Mouse (Mus musculus) heart, postnatal 0 days (tissue): ENCODE data around the gene Tle6. TPM values are rescaled to one million over a fixed set of nuclear protein-coding genes. Genes with fewer than 3 reads are reported as not detected.

ENCODE experiments used
- ATAC-seq: fragments of 200-750 bp; cut with Nextera tagmentation; 2 replicates; pipeline ENCODE4 v1.8.0; 2017; ENCODE audit warnings: low read depth, moderate number of reproducible peaks, moderate library complexity; ENCODE audit not compliant: insufficient read depth
- DNase-seq: peaks from one replicate; pipeline ENCODE4 v3.0.0-alpha.2; 2016; ENCODE audit warnings: low spot score
- H3K27ac ChIP-seq: fragments of 300-500 bp; sonication (generic); 2 replicates; pipeline ENCODE4 v1.5.1; 2014; ENCODE audit warnings: low read depth, mild to moderate bottlenecking
- H3K27me3 ChIP-seq: fragments of 300-500 bp; sonication (generic); 2 replicates; pipeline ENCODE4 v1.6.1; 2014; ENCODE audit warnings: low read length, mixed read lengths; ENCODE audit not compliant: control insufficient read depth, insufficient read depth
- H3K36me3 ChIP-seq: fragments of 300-500 bp; sonication (generic); replicated peaks from 2 replicates; pipeline ENCODE4 v1.6.1; 2014; ENCODE audit warnings: low read length, mixed read lengths; ENCODE audit not compliant: control insufficient read depth, insufficient read depth
- H3K4me1 ChIP-seq: fragments of 300-500 bp; sonication (generic); 2 replicates; pipeline ENCODE4 v1.6.1; 2014; ENCODE audit warnings: antibody characterized with exemption; ENCODE audit not compliant: control insufficient read depth, insufficient read depth
- H3K4me2 ChIP-seq: fragments of 300-500 bp; sonication (generic); 2 replicates; pipeline ENCODE4 v1.6.1; 2014; ENCODE audit warnings: low read depth, mild to moderate bottlenecking, low read length, moderate library complexity
- H3K4me3 ChIP-seq: fragments of 300-500 bp; sonication (generic); 2 replicates; pipeline ENCODE4 v1.5.1; 2014; ENCODE audit warnings: low read depth, low read length
- H3K9ac ChIP-seq: fragments of 300-500 bp; sonication (generic); replicated peaks from 2 replicates; pipeline ENCODE4 v1.6.1; 2014; ENCODE audit warnings: low read depth, low read length, mixed read lengths
- H3K9me3 ChIP-seq: fragments of 300-500 bp; sonication (generic); replicated peaks from 2 replicates; pipeline ENCODE4 v1.6.1; 2016; ENCODE audit warnings: low read length; ENCODE audit not compliant: control insufficient read depth
- CTCF ChIP-seq: IDR thresholded peaks from 2 replicates; pipeline ENCODE4 v1.5.1; 2016; ENCODE audit warnings: antibody characterized with exemption, control low read depth, low read depth
- EP300 ChIP-seq: IDR thresholded peaks from 2 replicates; pipeline ENCODE4 v1.6.1; 2016; ENCODE audit warnings: antibody characterized with exemption, low read depth
- WGBS: fragments of 180-500 bp; shearing (Covaris S2); extraction: QIAGEN DNeasy Blood & Tissue Kit; methylation state at CpG from one replicate; pipeline ENCODE4 v1.1.7; 2014; 5-methylcytosine and 5-hydroxymethylcytosine counted together
- polyA plus RNA-seq: library from polyadenylated mRNA; unstranded; fragments of >200 nt; fragmentation: Nextera tagmentation; extraction: Ambion mirVana; gene quantifications from 2 replicates; pipeline ENCODE4 v1.2.1, GENCODE M21; 2015
- total RNA-seq: library from RNA; depleted of rRNA; stranded (reverse); fragments of >200 nt; gene quantifications from 2 replicates; pipeline ENCODE4 v1.2.3, GENCODE M21; 2014; ENCODE audit warnings: low replicate concordance

Gene Tle6
- total and polyA plus RNA-seq, 2 experiments from 2014 or later, result 18.6 to 19.3 TPM

DNA sequence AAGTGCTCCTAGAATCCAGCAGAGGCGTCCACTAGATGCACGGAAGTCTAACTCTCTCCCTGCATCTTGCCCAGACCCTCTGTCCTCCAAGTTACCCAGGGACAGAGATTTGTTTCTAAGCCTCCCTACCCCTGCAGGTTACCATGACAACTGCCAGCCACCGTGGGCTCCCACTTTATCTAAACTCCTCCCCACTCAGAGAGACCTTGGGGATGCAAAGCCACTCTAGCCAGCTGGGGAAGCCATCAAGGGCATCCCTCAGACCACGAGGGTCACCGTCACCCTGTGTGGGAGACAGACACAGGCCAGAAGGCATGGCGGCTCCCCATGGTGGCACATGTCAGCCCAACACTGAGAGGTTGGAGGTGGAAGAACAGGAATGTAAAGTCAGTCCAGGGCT, 17.5 kb downstream of the Tle6 start:
- Histone ChIP-seq H3K9ac (no peak overlapping the region), H3K4me3 (no peak overlapping the region), H3K9me3 (no peaks in the 10 kb centered on the region), H3K27ac (no peak overlapping the region), H3K4me1 (0 out of 2 replicates have a peak, but pooled peaks cover 3% of the 10 kb centered on the region), H3K27me3 (no peaks in the 10 kb centered on the region), H3K4me2 (no peak overlapping the region), H3K36me3 (peaks cover 17% of the 10 kb centered on the region)
- DNase-seq (no peak), ATAC-seq (no peak)
- TF ChIP-seq EP300, result no peak
- TF ChIP-seq CTCF, result no peak
- 60% methylated on average over 6 of the region's 6 CpGs for WGBS

DNA sequence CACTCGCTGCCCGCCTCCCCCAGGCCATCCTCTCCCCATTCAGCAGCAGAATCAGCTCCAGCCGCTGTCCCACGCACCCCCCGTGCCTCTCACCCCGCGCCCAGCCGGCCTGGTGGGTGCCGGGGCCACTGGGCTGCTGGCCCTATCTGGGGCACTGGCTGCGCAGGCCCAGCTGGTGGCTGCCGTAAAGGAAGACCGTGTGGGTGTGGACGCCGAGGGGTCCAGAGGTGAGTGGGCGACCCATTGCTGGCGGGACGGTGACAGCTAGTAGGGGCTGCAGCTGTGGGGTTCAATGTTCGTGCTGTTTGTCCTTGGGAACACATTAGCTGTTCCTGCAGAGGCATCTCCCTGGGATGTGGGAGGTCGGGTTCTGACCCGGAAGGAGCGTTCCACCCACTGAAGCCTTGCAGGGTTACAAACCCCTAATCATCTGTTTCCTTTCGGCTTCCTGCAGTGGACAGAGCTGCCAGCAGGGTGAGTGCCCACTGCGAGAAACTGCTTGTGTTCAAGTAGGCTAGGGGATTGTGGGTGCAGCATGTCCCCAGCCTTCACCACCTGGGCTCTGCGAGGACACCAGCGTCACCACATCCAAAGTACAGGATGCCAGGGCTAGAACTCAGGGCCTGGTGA, 20.3 kb downstream of the Tle6 start:
- 52% methylated on average over 25 of the region's 25 CpGs for WGBS
- Histone ChIP-seq H3K27ac (no peak overlapping the region), H3K36me3 (peaks cover 6% of the 10 kb centered on the region; the same call in 1 of the 2 replicates), H3K4me3 (no peak overlapping the region), H3K9me3 (no peaks in the 10 kb centered on the region), H3K27me3 (no peaks in the 10 kb centered on the region), H3K4me2 (no peak overlapping the region), H3K9ac (no peak overlapping the region), H3K4me1 (peaks cover 5% of the 10 kb centered on the region; the same call in 1 of the 2 replicates)
- ATAC-seq, result no peak
- TF ChIP-seq CTCF (peak; percentile 28; the same call in 1 of the 2 replicates), EP300 (no peak)
- DNase-seq, result no peak

DNA sequence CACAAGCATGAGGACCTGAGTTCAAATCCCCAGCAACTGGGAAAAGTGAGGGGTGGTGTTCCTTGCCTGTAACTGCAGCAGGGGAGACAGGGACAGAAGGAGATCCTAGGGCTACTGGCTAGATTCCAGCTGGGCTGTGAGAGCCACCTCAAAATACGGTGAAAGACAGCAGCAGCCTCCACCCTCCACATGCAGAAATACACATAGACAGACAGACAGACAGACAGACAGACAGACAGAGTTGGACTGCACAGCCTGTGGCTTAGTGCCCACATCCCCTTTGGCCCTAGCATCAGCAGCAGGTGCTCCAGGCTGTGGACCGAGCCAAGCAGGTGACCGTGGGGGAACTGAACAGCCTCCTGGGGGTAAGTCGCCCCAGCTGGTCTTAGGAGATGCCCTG, 20.9 kb downstream of the Tle6 start:
- H3K27me3 ChIP-seq, result no peaks in the 10 kb centered on the region
- H3K9me3 ChIP-seq, result no peaks in the 10 kb centered on the region
- ATAC-seq, result no peak
- TF ChIP-seq EP300 (no peak), CTCF (no peak)
- H3K27ac ChIP-seq, result no peak overlapping the region
- no peak overlapping the region for H3K9ac ChIP-seq
- peaks cover 6% of the 10 kb centered on the region; the same call in 1 of the 2 replicates for H3K36me3 ChIP-seq
- H3K4me2 ChIP-seq, result no peak overlapping the region
- H3K4me1 ChIP-seq, result peaks cover 9% of the 10 kb centered on the region; the same call in 1 of the 2 replicates
- no peak for DNase-seq
- WGBS, result 63% methylated on average over 4 of the region's 4 CpGs
- no peak overlapping the region for H3K4me3 ChIP-seq

- Histone ChIP-seq H3K27ac (no peak overlapping the region), H3K4me2 (peak overlapping the region; percentile 79), H3K9me3 (no peaks in the 10 kb centered on the region), H3K36me3 (no peaks in the 10 kb centered on the region; the same call in 1 of the 2 replicates), H3K4me1 (peaks cover 19% of the 10 kb centered on the region), H3K27me3 (no peaks in the 10 kb centered on the region), H3K4me3 (peak overlapping the region; percentile 70), H3K9ac (peak overlapping the region; percentile 62)
- ATAC-seq, result no peak
- no peak for TF ChIP-seq CTCF
- TF ChIP-seq EP300, result no peak
- WGBS, result 4% methylated on average over 6 of the region's 6 CpGs
- no peak for DNase-seq
These were observed 25.2 kb downstream of the Tle6 start for GRCm38 (mm10) chr10:81575695-81576094.

DNA sequence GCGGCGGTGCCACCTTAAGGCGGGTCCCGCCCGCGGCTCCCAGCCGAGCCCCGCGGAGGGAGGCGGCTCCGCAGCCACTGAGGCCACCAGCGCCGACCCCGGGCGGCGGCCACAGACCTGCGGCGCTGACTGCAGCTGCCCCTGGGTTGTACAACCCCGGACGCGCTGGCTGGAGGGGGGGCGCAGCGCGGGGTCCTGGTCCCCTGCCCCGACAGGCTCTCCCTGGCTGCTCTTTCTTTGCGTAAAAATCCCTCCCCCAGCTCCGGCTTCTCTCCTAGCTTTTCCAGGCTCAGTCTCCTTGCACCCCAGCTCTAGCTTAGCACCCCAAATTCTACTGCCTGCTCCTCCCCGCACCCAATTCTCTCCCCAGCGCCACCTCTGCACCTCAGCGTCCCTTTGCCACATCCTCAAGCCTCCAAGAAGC, 25.7 kb downstream of the Tle6 start:
- TF ChIP-seq EP300 (no peak), CTCF (no peak)
- DNase-seq, result peak; percentile 52
- no peaks in the 10 kb centered on the region for H3K9me3 ChIP-seq
- peak overlapping the region; percentile 70 for H3K4me3 ChIP-seq
- peak overlapping the region; percentile 79 for H3K4me2 ChIP-seq
- peak overlapping the region; percentile 62 for H3K9ac ChIP-seq
- H3K27ac ChIP-seq, result no peak overlapping the region
- 1% methylated on average over 22 of the region's 30 CpGs for WGBS
- ATAC-seq, result no peak
- no peaks in the 10 kb centered on the region for H3K27me3 ChIP-seq
- H3K4me1 ChIP-seq, result peaks cover 17% of the 10 kb centered on the region
- H3K36me3 ChIP-seq, result no peaks in the 10 kb centered on the region; the same call in 1 of the 2 replicates
